Mouse (Mus musculus) gastrocnemius, postnatal 25 days (tissue): ENCODE data around the gene Gm20838. TPM values are rescaled to one million over a fixed set of nuclear protein-coding genes. Genes with fewer than 3 reads are reported as not detected.
"Not testable (repeated sequence)": the region's sequence is repeated elsewhere in the genome, so short reads cannot be mapped to it uniquely, and the experiment has no call there.

Source experiments
- DNase-seq: peaks from one replicate; pipeline ENCODE4 v3.0.0; 2022
- long read RNA-seq, 2 experiments: library from polyadenylated mRNA; stranded (forward); transcript quantifications; one replicate each; pipeline ENCODE4 v2.0.0; 2021
- total RNA-seq, 2 experiments: library from RNA; stranded (reverse); gene quantifications; 1 replicate in 1 of 2; 2 replicates in 1 of 2; pipeline ENCODE4 v1.2.3; 2021

Gene Gm20838
- total RNA-seq, result not detected
- long read RNA-seq, experiment 1, result 0 reads
- long read RNA-seq, experiment 2, result 0 reads

- not testable (repeated sequence) for DNase-seq
These were observed at the start of gene Gm20838 for GRCm38 (mm10) chrY:33543064-33543463. Gm20838 (minus strand) TSS chrY:33543164.
